ENCODE assay signal across 19 mouse cellular contexts in the genomic region with DNA sequence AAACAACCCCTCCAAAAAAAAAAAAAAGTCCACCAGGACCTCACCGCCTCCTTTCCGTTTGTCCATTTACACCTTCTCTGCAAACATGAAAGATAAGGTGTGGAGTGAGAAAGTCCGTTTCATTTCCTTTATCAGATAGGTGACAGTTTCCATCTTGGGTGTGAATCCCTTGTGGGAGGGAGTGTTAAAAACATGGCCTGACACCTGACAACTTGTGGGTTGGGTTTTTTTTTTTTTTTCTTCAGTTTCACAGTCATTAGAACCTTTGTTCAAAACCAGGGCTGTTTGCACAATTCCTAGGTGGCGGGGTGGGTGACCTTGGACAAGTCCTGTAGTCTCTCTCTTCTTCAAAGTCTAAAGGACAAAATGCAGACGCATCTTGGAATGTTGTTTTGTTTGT.
"Had no signal": no experiment of that assay in that cellular context is flagged by ENCODE, and none has a peak within 500 bp of the region (broad histone marks: within the 10 kb centered on the region; RNA-seq: fewer than 3 reads in every experiment).

No protein-coding gene starts in this region.

- H3K27ac ChIP-seq: limb, embryonic 12.5 days; limb, embryonic 15.5 days; liver, embryonic 15.5 days; lung, embryonic 15.5 days; midbrain, embryonic 10.5 days; midbrain, embryonic 13.5 days; stomach, embryonic 15.5 days had no signal

- H3K27me3 ChIP-seq: liver, embryonic 15.5 days; lung, embryonic 15.5 days; stomach, embryonic 15.5 days had no signal

- H3K4me3 ChIP-seq: limb, embryonic 12.5 days; limb, embryonic 15.5 days; liver, embryonic 15.5 days; lung, embryonic 15.5 days; megakaryocyte, embryonic 14.5 days; midbrain, embryonic 10.5 days; midbrain, embryonic 13.5 days; myocyte; stomach, embryonic 15.5 days had no signal

- H3K9ac ChIP-seq: limb, embryonic 12.5 days; limb, embryonic 15.5 days; liver, embryonic 15.5 days; lung, embryonic 15.5 days; midbrain, embryonic 13.5 days; stomach, embryonic 15.5 days had no signal

- DNase-seq: kidney, adult 8-10 months; kidney, postnatal 14 days; kidney, postnatal 4 days; left cerebral cortex, postnatal 4 days; lung, adult 18-20 months; lung, postnatal 10 days; lung, postnatal 36 days; spleen, adult 18-20 months; thymus, postnatal 36 days had no signal

- H3K36me3 ChIP-seq: limb, embryonic 12.5 days; limb, embryonic 15.5 days; liver, embryonic 15.5 days; lung, embryonic 15.5 days; midbrain, embryonic 10.5 days; midbrain, embryonic 13.5 days; stomach, embryonic 15.5 days had no signal

- ATAC-seq: midbrain, embryonic 13.5 days; midbrain, embryonic 16.5 days had no signal

- H3K4me2 ChIP-seq: limb, embryonic 12.5 days; limb, embryonic 15.5 days; liver, embryonic 15.5 days; lung, embryonic 15.5 days; midbrain, embryonic 13.5 days; stomach, embryonic 15.5 days had no signal

- H3K9me3 ChIP-seq: limb, embryonic 12.5 days; limb, embryonic 15.5 days; liver, embryonic 15.5 days; lung, embryonic 15.5 days; megakaryocyte, embryonic 14.5 days; midbrain, embryonic 10.5 days; midbrain, embryonic 13.5 days; stomach, embryonic 15.5 days had no signal
